Mouse (Mus musculus) monocyte, adult 2 months (primary cell): ENCODE results near the gene Pdzd8.

Source experiments
- DNase-seq, 2 experiments: peaks; one replicate each; pipeline ENCODE4 v3.0.0; 2022; ENCODE audit warnings: low spot score in 2 of 2, low read depth in 1 of 2

Pdzd8 gene

GRCm38 (mm10) chr19:59356388-59356787, 10.8 kb upstream of the Pdzd8 start:
- no peak for DNase-seq

- no peak for DNase-seq
These were observed 9.3 kb upstream of the Pdzd8 start for GRCm38 (mm10) chr19:59354906-59355305.

GRCm38 (mm10) chr19:59352760-59353159, 7.2 kb upstream of the Pdzd8 start:
- DNase-seq: no peak

GRCm38 (mm10) chr19:59351151-59351889, 5.7 kb upstream of the Pdzd8 start:
- DNase-seq: no peak

GRCm38 (mm10) chr19:59350273-59350903, 4.8 kb upstream of the Pdzd8 start:
- peak; percentile 11 to 18 for DNase-seq

- no peak for DNase-seq
These were observed 3.9 kb upstream of the Pdzd8 start for GRCm38 (mm10) chr19:59349329-59349960.

GRCm38 (mm10) chr19:59346325-59346724, 745 bp upstream of the Pdzd8 start:
- no peak for DNase-seq

- peak; percentile 47 to 56 for DNase-seq
These were observed 411 bp downstream of the Pdzd8 start for GRCm38 (mm10) chr19:59345081-59345657.

- DNase-seq: peak; percentile 6 to 32
These were observed 1.3 kb downstream of the Pdzd8 start for GRCm38 (mm10) chr19:59344304-59344711.

GRCm38 (mm10) chr19:59342964-59343363, 2.6 kb downstream of the Pdzd8 start:
- DNase-seq: no peak

- no peak for DNase-seq
These were observed 5.7 kb downstream of the Pdzd8 start for GRCm38 (mm10) chr19:59339908-59340307.

GRCm38 (mm10) chr19:59337872-59338681, 7.5 kb downstream of the Pdzd8 start:
- DNase-seq: no peak

GRCm38 (mm10) chr19:59336655-59337054, 8.9 kb downstream of the Pdzd8 start:
- DNase-seq: no peak

- DNase-seq: no peak
These were observed 14.8 kb downstream of the Pdzd8 start for GRCm38 (mm10) chr19:59330816-59331225.

- DNase-seq: no peak
These were observed 23.6 kb downstream of the Pdzd8 start, which contains the start of gene Rps12-ps3 for GRCm38 (mm10) chr19:59321990-59322389. Rps12-ps3 (plus strand) TSS chr19:59322290.

- no peak for DNase-seq
These were observed 29.0 kb downstream of the Pdzd8 start for GRCm38 (mm10) chr19:59316571-59316970.

GRCm38 (mm10) chr19:59315308-59315707, 30.3 kb downstream of the Pdzd8 start:
- DNase-seq: no peak

- no peak for DNase-seq
These were observed 53.3 kb downstream of the Pdzd8 start for GRCm38 (mm10) chr19:59292183-59292839.

- DNase-seq: no peak
These were observed 55.8 kb downstream of the Pdzd8 start for GRCm38 (mm10) chr19:59289811-59290210.

- no peak for DNase-seq
These were observed 56.5 kb downstream of the Pdzd8 start for GRCm38 (mm10) chr19:59289042-59289441.
